Mouse (Mus musculus): ENCODE measurements around the gene Myo10. TPM values are rescaled to one million over a fixed set of nuclear protein-coding genes. Genes with fewer than 3 reads are reported as not detected.

Myo10 gene
- polyA plus RNA-seq, 1 experiment from 2014 or later: 32.5 TPM

DNA sequence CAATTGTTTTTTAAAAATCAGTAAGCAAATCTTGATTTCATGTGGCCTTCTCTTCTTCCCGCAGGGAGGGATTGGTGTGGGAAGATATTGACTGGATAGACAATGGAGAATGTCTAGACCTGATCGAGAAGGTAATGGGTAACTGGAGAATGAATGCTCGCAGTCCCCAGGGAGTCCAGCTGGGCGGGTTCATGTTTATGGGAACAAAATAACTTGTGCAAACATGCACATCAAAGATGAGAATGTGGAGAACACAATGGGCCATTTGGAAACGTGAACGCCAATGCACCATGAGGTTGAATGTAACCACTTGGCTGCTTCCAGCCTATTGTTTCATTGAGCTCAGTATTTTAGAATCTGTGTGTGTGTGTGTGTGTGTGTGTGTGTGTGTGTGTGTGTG lies 114.2 kb downstream of the Myo10 start:
- Histone ChIP-seq H3K4me2 (ENCODE audit: low read length) (no peak overlapping the region), H3K4me1 (replicated peaks; ENCODE audit: control insufficient read depth, insufficient read depth, low read length) (no peaks in the 10 kb centered on the region), H3K9me3 (ENCODE audit: control insufficient read depth, low read length) (no peaks in the 10 kb centered on the region), H3K4me3 (ENCODE audit: low read depth, low read length) (no peak overlapping the region), H3K36me3 (ENCODE audit: control insufficient read depth, insufficient read depth, low read length) (peaks cover 67% of the 10 kb centered on the region), H3K27me3 (replicated peaks; ENCODE audit: control insufficient read depth, insufficient read depth, low read length) (no peaks in the 10 kb centered on the region), H3K9ac (ENCODE audit: low read length) (no peak overlapping the region), H3K27ac (ENCODE audit: low read depth) (no peak overlapping the region)
- WGBS: 92% methylated on average over 6 of the region's 6 CpGs
- ATAC-seq (replicated peaks; ENCODE audit: low FRiP score, low TSS enrichment, low read depth): no peak
- DNase-seq (ENCODE audit: low spot score): no peak

DNA sequence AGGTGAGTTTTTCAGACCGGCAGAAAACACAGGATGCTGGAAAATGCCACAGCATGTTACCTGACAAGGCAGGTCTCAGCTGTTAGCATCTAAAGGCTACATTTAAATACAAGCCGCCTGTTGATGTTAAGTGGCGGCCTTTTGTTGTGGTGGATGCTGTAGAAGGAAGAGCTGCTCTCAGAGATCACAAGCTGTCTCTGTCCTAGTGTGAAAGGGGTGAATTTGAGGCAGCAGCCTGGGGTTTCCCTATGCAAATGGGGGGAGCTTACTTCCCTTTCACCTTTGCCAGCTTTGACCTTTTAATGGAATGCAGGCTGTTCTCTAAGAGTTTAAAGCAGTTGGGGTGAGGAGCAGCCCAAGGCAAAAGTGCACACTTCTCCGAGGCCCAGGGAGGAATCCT lies 117.9 kb downstream of the Myo10 start:
- Histone ChIP-seq H3K4me2 (ENCODE audit: low read length) (no peak overlapping the region), H3K4me3 (ENCODE audit: low read depth, low read length) (no peak overlapping the region), H3K9me3 (ENCODE audit: control insufficient read depth, low read length) (no peaks in the 10 kb centered on the region), H3K4me1 (replicated peaks; ENCODE audit: control insufficient read depth, insufficient read depth, low read length) (no peaks in the 10 kb centered on the region), H3K27me3 (replicated peaks; ENCODE audit: control insufficient read depth, insufficient read depth, low read length) (no peaks in the 10 kb centered on the region), H3K36me3 (ENCODE audit: control insufficient read depth, insufficient read depth, low read length) (peaks cover 75% of the 10 kb centered on the region), H3K27ac (ENCODE audit: low read depth) (no peak overlapping the region), H3K9ac (ENCODE audit: low read length) (no peak overlapping the region)
- ATAC-seq (replicated peaks; ENCODE audit: low FRiP score, low TSS enrichment, low read depth) (no peak), DNase-seq (ENCODE audit: low spot score) (no peak)
- WGBS: 63% methylated on average over 4 of the region's 4 CpGs

DNA sequence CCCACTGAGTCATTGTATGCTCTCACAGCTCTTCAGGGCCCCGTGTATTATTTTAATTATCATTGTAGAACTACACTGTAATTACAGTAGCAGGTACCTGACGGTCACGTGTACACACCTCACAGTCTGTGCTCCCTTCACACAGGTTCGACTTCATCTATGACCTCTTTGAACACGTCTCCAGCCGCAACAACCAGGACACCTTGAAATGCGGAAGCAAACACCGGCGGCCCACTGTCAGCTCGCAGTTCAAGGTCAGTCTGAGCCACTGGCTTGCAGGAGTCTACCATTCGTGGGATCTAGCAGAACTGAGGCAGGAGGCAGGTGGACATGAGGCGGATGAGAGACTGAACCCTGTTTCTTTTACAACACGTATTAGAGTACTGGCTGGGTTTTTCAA lies 119.9 kb downstream of the Myo10 start:
- Histone ChIP-seq H3K9me3 (ENCODE audit: control insufficient read depth, low read length) (no peaks in the 10 kb centered on the region), H3K4me3 (ENCODE audit: low read depth, low read length) (no peak overlapping the region), H3K4me1 (replicated peaks; ENCODE audit: control insufficient read depth, insufficient read depth, low read length) (no peaks in the 10 kb centered on the region), H3K9ac (ENCODE audit: low read length) (no peak overlapping the region), H3K36me3 (ENCODE audit: control insufficient read depth, insufficient read depth, low read length) (peaks cover 69% of the 10 kb centered on the region), H3K27ac (ENCODE audit: low read depth) (no peak overlapping the region), H3K4me2 (ENCODE audit: low read length) (no peak overlapping the region), H3K27me3 (replicated peaks; ENCODE audit: control insufficient read depth, insufficient read depth, low read length) (no peaks in the 10 kb centered on the region)
- ATAC-seq (replicated peaks; ENCODE audit: low FRiP score, low TSS enrichment, low read depth) (no peak), DNase-seq (ENCODE audit: low spot score) (no peak)
- 88% methylated on average over 13 of the region's 13 CpGs for WGBS

DNA sequence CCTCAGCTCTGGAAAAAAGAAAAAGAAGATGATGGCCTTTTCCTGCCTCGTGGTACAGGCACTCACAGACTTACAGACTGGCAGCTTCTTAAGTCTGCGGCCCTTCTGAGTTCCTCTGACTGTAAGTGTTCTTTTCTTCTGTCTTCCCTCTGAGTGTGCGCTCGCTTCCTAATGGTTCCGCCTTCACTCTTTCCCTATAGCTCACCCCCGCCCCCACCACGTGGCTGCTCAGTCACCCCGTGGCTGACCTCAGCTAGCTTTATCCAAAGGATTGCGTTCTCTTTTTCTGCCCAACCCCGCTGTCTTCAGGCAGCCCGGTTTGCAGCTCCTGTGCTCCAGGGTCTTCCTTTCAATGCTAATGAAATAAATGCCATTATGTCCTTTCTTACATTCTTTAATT lies 129.2 kb downstream of the Myo10 start:
- no peak for DNase-seq (ENCODE audit: low spot score)
- ATAC-seq (replicated peaks; ENCODE audit: low FRiP score, low TSS enrichment, low read depth): no peak
- no peaks in the 10 kb centered on the region for H3K9me3 ChIP-seq (ENCODE audit: control insufficient read depth, low read length)
- H3K27ac ChIP-seq (ENCODE audit: low read depth): no peak overlapping the region
- peaks cover 11% of the 10 kb centered on the region; the same call in 1 of the 2 replicates for H3K36me3 ChIP-seq (ENCODE audit: control insufficient read depth, insufficient read depth, low read length)
- no peaks in the 10 kb centered on the region for H3K27me3 ChIP-seq (replicated peaks; ENCODE audit: control insufficient read depth, insufficient read depth, low read length)
- no peak overlapping the region for H3K4me3 ChIP-seq (ENCODE audit: low read depth, low read length)
- H3K9ac ChIP-seq (ENCODE audit: low read length): no peak overlapping the region
- no peaks in the 10 kb centered on the region; the same call in 1 of the 2 replicates for H3K4me1 ChIP-seq (replicated peaks; ENCODE audit: control insufficient read depth, insufficient read depth, low read length)
- H3K4me2 ChIP-seq (ENCODE audit: low read length): no peak overlapping the region
- WGBS: 65% methylated on average over 11 of the region's 11 CpGs

DNA sequence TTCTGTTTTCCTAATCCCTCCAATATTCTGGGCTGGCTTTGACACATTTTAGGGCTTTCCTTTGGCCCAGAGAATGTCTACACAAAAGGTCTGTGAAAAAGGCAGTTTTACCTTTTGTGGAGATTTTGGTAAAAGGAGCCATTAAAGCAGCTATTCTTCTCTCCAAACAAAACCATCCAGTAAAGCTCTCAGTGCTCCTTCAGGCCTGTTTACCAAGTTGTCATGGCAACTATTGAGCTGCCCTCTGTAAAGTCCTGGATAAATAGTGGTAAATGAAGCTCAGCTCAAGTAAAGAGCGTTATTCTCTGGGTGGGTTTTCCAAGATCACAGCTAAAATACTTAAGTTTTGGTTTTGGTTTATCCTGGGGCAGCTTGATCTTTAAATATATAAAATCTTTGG lies 130.3 kb downstream of the Myo10 start:
- no peaks in the 10 kb centered on the region; the same call in 1 of the 2 replicates for H3K4me1 ChIP-seq (replicated peaks; ENCODE audit: control insufficient read depth, insufficient read depth, low read length)
- no peak for ATAC-seq (replicated peaks; ENCODE audit: low FRiP score, low TSS enrichment, low read depth)
- H3K4me2 ChIP-seq (ENCODE audit: low read length): no peak overlapping the region
- no peak overlapping the region for H3K9ac ChIP-seq (ENCODE audit: low read length)
- H3K36me3 ChIP-seq (ENCODE audit: control insufficient read depth, insufficient read depth, low read length): peaks cover 7% of the 10 kb centered on the region; the same call in 1 of the 2 replicates
- no peak overlapping the region for H3K27ac ChIP-seq (ENCODE audit: low read depth)
- H3K4me3 ChIP-seq (ENCODE audit: low read depth, low read length): no peak overlapping the region
- no peaks in the 10 kb centered on the region for H3K27me3 ChIP-seq (replicated peaks; ENCODE audit: control insufficient read depth, insufficient read depth, low read length)
- 58% methylated on average over 1 of the region's 1 CpGs for WGBS
- no peak for DNase-seq (ENCODE audit: low spot score)
- H3K9me3 ChIP-seq (ENCODE audit: control insufficient read depth, low read length): no peaks in the 10 kb centered on the region

DNA sequence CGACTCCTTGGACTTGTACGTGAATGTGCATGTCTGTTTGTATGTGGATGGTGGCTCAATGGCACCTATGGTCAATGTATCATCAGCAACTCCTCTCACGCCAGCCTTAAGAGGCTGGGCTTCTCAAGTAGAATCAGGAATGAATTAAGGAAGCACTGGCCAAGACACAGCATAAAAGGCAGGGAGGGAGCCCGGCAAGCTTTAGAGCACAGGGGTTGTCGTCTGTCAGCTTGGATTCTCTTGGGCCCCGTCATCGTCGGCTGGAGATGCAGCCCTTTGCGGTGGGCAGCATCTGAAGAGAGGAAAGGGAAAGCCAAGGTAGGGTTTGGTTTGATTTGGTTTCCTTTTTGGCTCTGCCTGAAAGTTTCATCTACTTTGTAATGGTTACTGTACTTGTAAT lies 130.7 kb downstream of the Myo10 start:
- WGBS: 53% methylated on average over 9 of the region's 9 CpGs
- Histone ChIP-seq H3K27me3 (replicated peaks; ENCODE audit: control insufficient read depth, insufficient read depth, low read length) (no peaks in the 10 kb centered on the region), H3K4me1 (replicated peaks; ENCODE audit: control insufficient read depth, insufficient read depth, low read length) (no peaks in the 10 kb centered on the region; the same call in 1 of the 2 replicates), H3K9ac (ENCODE audit: low read length) (no peak overlapping the region), H3K27ac (ENCODE audit: low read depth) (no peak overlapping the region), H3K4me2 (ENCODE audit: low read length) (no peak overlapping the region), H3K4me3 (ENCODE audit: low read depth, low read length) (no peak overlapping the region), H3K9me3 (ENCODE audit: control insufficient read depth, low read length) (no peaks in the 10 kb centered on the region), H3K36me3 (ENCODE audit: control insufficient read depth, insufficient read depth, low read length) (peaks cover 7% of the 10 kb centered on the region; the same call in 1 of the 2 replicates)
- no peak for DNase-seq (ENCODE audit: low spot score)
- ATAC-seq (replicated peaks; ENCODE audit: low FRiP score, low TSS enrichment, low read depth): no peak

DNA sequence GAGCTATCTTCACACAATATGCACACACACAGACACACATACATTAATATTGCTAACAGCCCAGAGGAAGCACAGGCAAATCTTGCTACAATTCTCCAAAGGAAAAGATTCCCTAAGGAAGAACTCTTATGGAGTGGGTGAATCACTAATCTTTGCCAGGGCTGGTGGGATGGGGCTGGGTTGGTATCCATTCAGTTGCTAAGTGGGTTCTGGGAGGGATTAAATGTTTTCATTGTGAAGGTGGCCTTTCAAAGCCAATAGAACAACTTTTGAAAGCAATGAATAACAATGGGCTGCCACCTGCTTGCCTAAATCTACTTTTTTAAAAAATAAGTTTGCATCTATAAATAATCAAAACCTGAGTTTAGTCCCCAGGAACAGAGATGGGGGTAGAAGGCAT lies 131.6 kb downstream of the Myo10 start:
- no peak overlapping the region for H3K4me2 ChIP-seq (ENCODE audit: low read length)

DNA sequence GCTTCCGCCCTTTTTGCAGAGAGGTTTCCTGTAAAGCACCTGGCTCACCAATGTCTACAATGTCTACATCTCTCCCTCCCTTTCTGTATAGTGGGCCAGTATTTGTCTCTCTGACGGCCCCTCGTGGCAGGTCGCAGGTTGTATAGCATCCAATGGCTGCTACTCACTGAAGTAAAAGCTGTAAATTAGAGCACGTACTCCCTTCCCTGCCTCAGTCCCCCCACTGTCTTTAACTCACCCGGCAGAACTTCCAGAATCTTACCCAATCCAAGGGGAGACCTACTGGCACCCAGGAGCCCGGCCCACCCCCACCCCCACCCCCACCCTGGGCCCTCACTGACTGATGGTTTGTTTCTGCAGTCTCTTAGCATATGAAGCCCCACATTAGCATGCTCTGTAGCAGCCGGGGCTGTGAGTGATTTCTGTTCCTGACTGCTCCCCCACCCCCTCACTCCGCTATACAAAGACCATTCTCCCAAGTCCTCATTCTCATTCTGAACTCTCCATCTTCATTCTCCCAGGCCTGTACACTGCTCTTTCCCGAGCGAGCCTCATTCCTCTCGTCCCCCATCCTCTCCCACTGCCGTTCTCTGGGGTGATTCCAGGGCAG lies 132.1 kb downstream of the Myo10 start:
- no peaks in the 10 kb centered on the region for H3K36me3 ChIP-seq (ENCODE audit: control insufficient read depth, insufficient read depth, low read length)
- no peak overlapping the region for H3K4me3 ChIP-seq (ENCODE audit: low read depth, low read length)
- H3K4me2 ChIP-seq (ENCODE audit: low read length): no peak overlapping the region
- no peaks in the 10 kb centered on the region for H3K9me3 ChIP-seq (ENCODE audit: control insufficient read depth, low read length)
- no peaks in the 10 kb centered on the region for H3K27me3 ChIP-seq (replicated peaks; ENCODE audit: control insufficient read depth, insufficient read depth, low read length)
- no peak for ATAC-seq (replicated peaks; ENCODE audit: low FRiP score, low TSS enrichment, low read depth)
- no peak overlapping the region for H3K9ac ChIP-seq (ENCODE audit: low read length)
- H3K27ac ChIP-seq (ENCODE audit: low read depth): no peak overlapping the region
- DNase-seq (ENCODE audit: low spot score): no peak
- 36% methylated on average over 13 of the region's 13 CpGs for WGBS
- H3K4me1 ChIP-seq (replicated peaks; ENCODE audit: control insufficient read depth, insufficient read depth, low read length): no peaks in the 10 kb centered on the region; the same call in 1 of the 2 replicates

More for the DNA sequence above, 131.6 kb downstream of the Myo10 start:
- DNase-seq (ENCODE audit: low spot score) (no peak), ATAC-seq (replicated peaks; ENCODE audit: low FRiP score, low TSS enrichment, low read depth) (no peak)
- no peak overlapping the region for H3K9ac ChIP-seq (ENCODE audit: low read length)
- H3K36me3 ChIP-seq (ENCODE audit: control insufficient read depth, insufficient read depth, low read length): peaks cover 3% of the 10 kb centered on the region; the same call in 1 of the 2 replicates
- no peaks in the 10 kb centered on the region; the same call in 1 of the 2 replicates for H3K4me1 ChIP-seq (replicated peaks; ENCODE audit: control insufficient read depth, insufficient read depth, low read length)
- no peaks in the 10 kb centered on the region for H3K9me3 ChIP-seq (ENCODE audit: control insufficient read depth, low read length)
- H3K4me3 ChIP-seq (ENCODE audit: low read depth, low read length): no peak overlapping the region
- no peak overlapping the region for H3K27ac ChIP-seq (ENCODE audit: low read depth)
- H3K27me3 ChIP-seq (replicated peaks; ENCODE audit: control insufficient read depth, insufficient read depth, low read length): no peaks in the 10 kb centered on the region

DNA sequence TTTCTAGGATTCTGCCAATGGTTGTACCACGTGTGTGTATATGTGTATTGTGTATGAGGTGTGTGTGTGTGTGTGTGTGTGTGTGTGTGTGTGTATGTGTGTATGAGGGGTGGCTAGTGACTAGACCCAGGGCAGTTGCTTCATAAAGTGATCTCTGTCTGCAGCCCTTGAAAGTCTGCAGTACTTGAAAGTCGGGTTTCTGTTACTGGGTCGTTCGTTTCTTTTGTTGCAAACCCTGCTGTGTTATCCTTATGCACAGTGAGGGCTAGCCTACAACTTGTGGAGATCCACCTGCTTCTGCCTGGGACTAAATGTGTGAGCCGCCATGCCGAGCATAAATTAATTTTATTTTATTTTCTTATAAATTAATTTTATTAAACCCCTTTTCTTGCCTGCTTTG lies 133.2 kb downstream of the Myo10 start:
- Histone ChIP-seq H3K9ac (ENCODE audit: low read length) (no peak overlapping the region), H3K4me1 (replicated peaks; ENCODE audit: control insufficient read depth, insufficient read depth, low read length) (no peaks in the 10 kb centered on the region; the same call in 1 of the 2 replicates), H3K36me3 (ENCODE audit: control insufficient read depth, insufficient read depth, low read length) (no peaks in the 10 kb centered on the region), H3K4me3 (ENCODE audit: low read depth, low read length) (no peak overlapping the region), H3K27me3 (replicated peaks; ENCODE audit: control insufficient read depth, insufficient read depth, low read length) (no peaks in the 10 kb centered on the region), H3K27ac (ENCODE audit: low read depth) (no peak overlapping the region), H3K4me2 (ENCODE audit: low read length) (no peak overlapping the region), H3K9me3 (ENCODE audit: control insufficient read depth, low read length) (no peaks in the 10 kb centered on the region)
- ATAC-seq (replicated peaks; ENCODE audit: low FRiP score, low TSS enrichment, low read depth): no peak
- DNase-seq (ENCODE audit: low spot score): no peak
- WGBS: 69% methylated on average over 6 of the region's 6 CpGs

Measured in intestine, embryonic 14.5 days (tissue).